Mouse (Mus musculus): ENCODE results near the gene Sh3d19.

The Sh3d19 gene

GRCm38 (mm10) chr3:86028658-86029375 is 57.9 kb downstream of the Sh3d19 start:
- DNase-seq (ENCODE audit: low read depth, low spot score) = no peak

GRCm38 (mm10) chr3:86030566-86030965 is 59.7 kb downstream of the Sh3d19 start:
- no peak for DNase-seq (ENCODE audit: low read depth, low spot score)

DNA sequence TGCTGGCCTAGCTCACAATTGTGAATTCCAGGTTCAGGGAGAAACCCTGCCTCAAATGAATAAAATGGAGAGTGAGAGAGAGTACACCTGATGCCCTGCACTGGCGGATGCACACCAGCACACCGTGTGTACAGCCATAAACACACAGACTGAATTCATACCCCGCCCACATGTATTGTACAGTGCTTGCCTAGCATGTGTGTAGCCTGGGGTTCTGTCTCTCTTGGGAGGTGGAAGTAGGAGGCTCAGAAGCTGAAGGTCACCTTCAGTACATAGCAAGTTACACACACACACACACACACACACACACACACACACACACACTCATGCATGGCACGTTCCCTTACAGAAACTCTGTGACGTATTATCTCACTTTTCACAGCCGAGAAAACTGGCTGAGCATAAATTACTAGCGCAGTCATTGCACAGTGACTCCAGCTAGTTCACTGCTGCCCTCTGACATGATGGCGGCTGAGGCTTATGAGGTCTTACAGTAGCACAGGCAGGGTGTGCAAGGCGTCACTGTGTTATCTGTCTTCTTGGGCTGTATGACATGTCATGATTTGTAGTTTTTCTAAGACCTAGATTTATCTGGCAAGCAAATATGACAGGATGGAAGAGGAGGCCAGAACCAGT is 62.7 kb downstream of the Sh3d19 start:
- no peak for DNase-seq (ENCODE audit: low read depth, low spot score)

GRCm38 (mm10) chr3:86037926-86038484 is 67.1 kb downstream of the Sh3d19 start:
- no peak for DNase-seq (ENCODE audit: low read depth, low spot score)

- DNase-seq (ENCODE audit: low read depth, low spot score) = no peak
Measured at GRCm38 (mm10) chr3:86038648-86039047, 67.7 kb downstream of the Sh3d19 start.

DNA sequence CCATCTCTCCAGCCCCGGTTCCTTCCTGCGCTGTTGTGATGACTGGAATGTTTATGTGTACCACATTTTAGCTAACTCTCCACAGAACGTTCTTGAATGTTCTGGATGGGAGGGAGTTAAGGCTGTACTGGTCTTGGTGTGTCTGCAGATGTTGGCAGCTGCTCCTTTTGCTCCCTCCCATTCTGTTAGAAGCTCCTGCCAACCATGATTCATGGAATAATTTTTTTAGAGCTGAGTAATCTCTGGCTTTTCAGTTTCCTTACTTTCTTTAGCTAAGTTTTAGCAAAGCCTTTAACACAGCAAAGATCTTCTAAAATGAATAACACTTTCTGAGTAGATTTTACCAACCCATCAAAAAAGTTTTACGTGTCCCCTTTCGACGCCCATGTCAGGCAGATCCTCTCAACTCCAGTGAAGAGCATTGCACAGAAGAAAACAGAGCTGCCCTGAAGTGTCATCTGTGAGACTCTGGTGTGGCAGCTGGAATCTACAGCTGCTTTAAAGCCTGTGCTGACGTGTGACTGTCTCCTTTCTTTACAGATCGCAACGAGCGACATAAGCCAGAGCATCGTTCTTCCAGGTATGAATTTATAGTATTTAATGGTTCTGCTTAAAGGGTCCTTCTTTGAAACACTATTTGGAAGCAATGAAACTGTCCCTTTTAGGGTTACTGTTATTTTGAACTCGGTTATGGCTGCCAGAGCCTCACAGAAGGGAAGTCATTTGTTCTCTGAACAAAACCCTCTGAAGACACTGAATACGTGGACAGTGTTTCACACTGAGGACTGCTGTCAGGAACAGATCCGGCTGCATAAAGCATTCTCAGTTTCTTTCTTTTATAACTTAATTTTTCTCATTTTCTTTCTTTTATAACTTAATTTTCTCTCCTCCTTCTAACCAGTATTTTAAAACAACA is 69.6 kb downstream of the Sh3d19 start:
- no peak for DNase-seq (ENCODE audit: low read depth, low spot score)

DNA sequence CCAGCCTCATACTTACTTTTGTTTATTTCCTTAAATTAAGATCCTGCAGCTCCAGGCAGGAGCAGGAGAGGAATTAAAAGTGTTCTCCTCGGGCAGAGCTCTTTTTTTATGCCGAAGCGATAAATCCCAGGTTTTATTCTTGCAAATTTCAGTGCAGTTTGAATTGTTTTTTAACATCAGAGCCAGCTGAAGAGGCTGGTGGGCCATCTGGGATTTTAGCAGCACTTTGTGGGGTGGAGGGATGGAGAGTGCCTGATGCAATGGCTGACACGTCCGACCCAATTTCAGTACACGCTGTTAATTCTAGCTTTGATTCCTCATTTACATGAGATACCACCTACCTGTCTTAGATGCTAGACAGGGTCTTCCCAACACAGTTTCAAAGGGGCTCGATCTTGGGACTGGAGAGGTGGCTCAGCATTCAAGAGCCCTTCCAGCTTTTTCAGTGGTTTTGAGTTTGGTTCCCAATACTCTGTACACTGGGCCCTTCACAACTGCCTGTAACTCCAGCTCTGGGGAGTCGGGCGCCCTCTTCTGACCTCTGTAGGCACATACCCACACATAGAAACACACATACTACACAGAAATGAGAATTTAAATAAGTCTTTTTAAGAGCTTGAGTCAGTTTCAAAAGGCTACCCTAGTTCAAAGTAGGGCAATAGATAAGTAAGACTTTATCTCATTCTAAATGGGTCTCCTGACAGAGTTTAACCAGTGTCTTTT is 76.9 kb downstream of the Sh3d19 start:
- DNase-seq (ENCODE audit: low read depth, low spot score) = no peak

- DNase-seq (ENCODE audit: low read depth, low spot score) = no peak
Measured at GRCm38 (mm10) chr3:86049041-86049440, 78.1 kb downstream of the Sh3d19 start.

- DNase-seq (ENCODE audit: low read depth, low spot score) = no peak
Measured at GRCm38 (mm10) chr3:86056678-86057077, 85.8 kb downstream of the Sh3d19 start.

- no peak for DNase-seq (ENCODE audit: low read depth, low spot score)
Measured at GRCm38 (mm10) chr3:86057436-86058095, 86.7 kb downstream of the Sh3d19 start.

DNA sequence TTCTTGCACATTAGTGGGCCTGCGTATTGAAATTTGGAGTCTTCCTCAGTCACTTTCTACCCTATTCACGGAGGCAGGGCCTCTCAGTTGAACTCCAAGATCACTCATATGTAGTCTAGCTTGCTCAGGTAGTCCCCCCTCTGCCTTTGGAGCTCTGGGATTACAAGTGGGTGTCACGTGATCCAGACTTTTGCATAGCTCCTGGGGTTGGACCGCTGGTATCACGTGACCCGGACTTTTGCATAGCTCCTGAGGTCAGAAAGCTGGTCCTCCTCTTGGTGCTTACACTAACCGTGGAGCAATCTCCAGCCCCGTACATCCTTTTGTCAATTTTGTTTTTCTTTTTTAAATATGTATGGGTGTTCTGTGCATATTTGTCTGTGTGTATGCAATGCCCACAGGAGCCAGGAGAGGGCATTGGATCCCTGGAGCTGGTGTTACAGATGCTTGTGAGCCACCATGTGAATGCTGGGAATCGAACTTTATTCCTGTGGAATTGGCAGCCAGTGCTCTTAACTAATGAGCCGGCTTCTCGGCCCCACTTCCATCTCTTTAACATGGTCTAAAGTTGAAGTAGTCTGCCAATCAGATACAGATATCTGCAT is 98.8 kb downstream of the Sh3d19 start:
- no peak for DNase-seq (ENCODE audit: low read depth, low spot score)

GRCm38 (mm10) chr3:86070799-86071198 is 99.9 kb downstream of the Sh3d19 start:
- no peak for DNase-seq (ENCODE audit: low read depth, low spot score)

DNA sequence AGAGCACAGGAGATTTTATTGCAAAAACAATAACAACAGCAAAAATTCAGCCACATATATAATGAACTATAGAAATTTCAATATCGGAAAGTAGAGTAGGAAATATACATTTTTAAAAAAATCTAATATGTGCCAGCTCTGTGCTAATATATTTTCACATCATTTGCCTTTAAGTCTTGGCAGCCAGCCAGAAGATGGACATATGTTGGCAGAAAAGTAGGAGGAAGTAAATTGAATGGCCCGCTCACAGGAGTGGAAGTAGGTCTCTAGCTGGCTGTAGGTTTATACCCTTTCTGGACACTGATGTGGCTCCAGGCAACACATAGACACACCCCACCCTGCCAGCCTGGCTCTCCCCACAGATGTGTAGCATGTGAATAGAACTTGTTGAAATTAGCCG is 101.2 kb downstream of the Sh3d19 start:
- no peak for DNase-seq (ENCODE audit: low read depth, low spot score)

- no peak for DNase-seq (ENCODE audit: low read depth, low spot score)
Measured at GRCm38 (mm10) chr3:86072889-86073288, 102.0 kb downstream of the Sh3d19 start.

- DNase-seq (ENCODE audit: low read depth, low spot score) = no peak
Measured at GRCm38 (mm10) chr3:86075593-86075992, 104.7 kb downstream of the Sh3d19 start.

DNA sequence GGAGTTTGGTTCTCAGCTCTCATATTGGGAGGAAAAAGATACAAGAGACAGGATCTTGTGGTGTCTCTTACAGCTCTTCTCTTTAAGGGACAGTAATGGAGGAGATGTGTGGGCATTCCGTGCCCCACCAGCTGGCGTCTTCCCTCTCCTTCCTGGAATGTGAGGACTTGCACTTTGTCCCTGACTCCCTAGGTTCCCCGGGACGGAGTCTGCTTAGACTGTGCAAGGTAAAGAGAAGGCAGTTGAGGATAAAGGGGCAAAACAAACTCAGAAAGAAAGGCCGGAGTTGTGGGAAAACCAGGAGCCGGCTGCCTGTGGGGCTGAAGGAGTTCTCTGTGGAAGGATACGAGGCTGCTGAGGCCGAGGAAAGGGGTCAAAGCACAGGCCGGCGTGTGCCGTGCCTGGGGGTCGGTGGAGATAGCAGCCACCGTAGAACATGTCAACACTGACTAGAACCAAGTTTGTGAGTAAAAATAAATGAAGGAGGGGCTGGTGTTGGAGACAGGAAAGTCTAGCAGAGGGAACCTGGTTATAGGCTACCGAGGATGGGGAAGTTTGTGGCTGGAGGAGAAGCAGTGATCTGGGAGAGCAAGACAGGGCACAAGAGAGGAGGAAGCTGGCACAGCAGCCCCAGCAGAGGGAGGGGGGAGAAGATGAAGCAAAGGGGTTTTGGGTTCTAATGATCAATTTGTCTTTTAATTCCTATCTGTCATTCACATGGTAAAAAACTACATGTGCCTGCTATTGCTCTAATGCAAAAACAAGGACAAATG is 105.8 kb downstream of the Sh3d19 start:
- no peak for DNase-seq (ENCODE audit: low read depth, low spot score)

GRCm38 (mm10) chr3:86083051-86083450 is 112.1 kb downstream of the Sh3d19 start:
- DNase-seq (ENCODE audit: low read depth, low spot score) = no peak

- no peak for DNase-seq (ENCODE audit: low read depth, low spot score)
Measured at GRCm38 (mm10) chr3:86085001-86085400, 114.1 kb downstream of the Sh3d19 start.

DNA sequence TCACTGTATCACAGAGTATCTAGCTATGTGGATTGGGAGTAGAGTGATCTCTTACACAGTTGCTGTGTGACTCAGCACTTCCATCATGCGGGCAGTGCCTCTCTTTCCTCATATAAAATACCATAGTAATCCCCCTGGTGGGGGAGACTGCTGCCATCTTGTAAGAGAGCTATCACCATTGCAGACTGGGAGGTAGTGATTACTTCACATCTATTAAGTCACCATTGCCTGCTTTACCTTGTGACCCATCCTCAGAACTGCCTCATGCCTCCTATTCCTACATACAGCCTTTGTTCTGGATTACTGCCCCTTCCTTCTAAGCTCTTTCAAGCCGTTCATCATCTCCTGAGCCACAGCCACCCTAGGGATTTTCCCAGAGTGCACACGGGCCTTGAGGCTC is 117.0 kb downstream of the Sh3d19 start:
- peak; percentile 18 for DNase-seq (ENCODE audit: low read depth, low spot score)

Data from mesoderm, embryonic 11.5 days (tissue).